13 mouse cellular contexts compared by ENCODE assay signal in genomic region chr4:148322152-148322551, GRCm38 (mm10). TPM values are rescaled to one million over a fixed set of nuclear protein-coding genes. Genes with fewer than 3 reads are reported as not detected.
DNase-seq lines count a peak whose midpoint lies in the region; ATAC-seq lines count a peak whose summit lies in the region.
"Had no signal": no experiment of that assay in that cellular context is flagged by ENCODE, and none has a peak within 500 bp of the region (broad histone marks: within the 10 kb centered on the region; RNA-seq: fewer than 3 reads in every experiment).

No protein-coding gene starts in this region.

- ATAC-seq in embryonic facial prominence, embryonic 14.5 days (ENCODE audit: low read depth): peak; percentile 78; the same call in 1 of the 2 replicates
- no peak for ATAC-seq in hindbrain, embryonic 13.5 days (ENCODE audit: low FRiP score)
- ATAC-seq in neural tube, embryonic 13.5 days (ENCODE audit: low read depth): peak; percentile 29; the same call in 1 of the 2 replicates

- H3K27ac ChIP-seq in embryonic facial prominence, embryonic 14.5 days (replicated peaks; ENCODE audit: low read depth, low read length): no peak overlapping the region
- peak overlapping the region; percentile 71 for H3K27ac ChIP-seq in hindbrain, embryonic 13.5 days
- peak overlapping the region; percentile 65 for H3K27ac ChIP-seq in neural tube, embryonic 13.5 days (replicated peaks)
- H3K27ac ChIP-seq: limb, embryonic 13.5 days had no signal

- peaks cover 5% of the 10 kb centered on the region; the same call in 1 of the 2 replicates for H3K27me3 ChIP-seq in embryonic facial prominence, embryonic 14.5 days (replicated peaks; ENCODE audit: control insufficient read depth, insufficient read depth, low read length)
- 0 out of 2 replicates have a peak, but pooled peaks cover 6% of the 10 kb centered on the region for H3K27me3 ChIP-seq in hindbrain, embryonic 13.5 days
- H3K27me3 ChIP-seq in neural tube, embryonic 13.5 days: no peaks in the 10 kb centered on the region

- H3K9ac ChIP-seq in embryonic facial prominence, embryonic 14.5 days (ENCODE audit: low read depth, low read length): no peak overlapping the region
- H3K9ac ChIP-seq in hindbrain, embryonic 13.5 days: peak overlapping the region; percentile 49; the same call in 1 of the 2 replicates
- peak overlapping the region; percentile 1; the same call in 1 of the 2 replicates for H3K9ac ChIP-seq in neural tube, embryonic 13.5 days
- H3K9ac ChIP-seq: limb, embryonic 13.5 days; lung, embryonic 14.5 days had no signal

- peaks cover 3% of the 10 kb centered on the region; the same call in 1 of the 2 replicates for H3K4me1 ChIP-seq in embryonic facial prominence, embryonic 14.5 days (ENCODE audit: control insufficient read depth, insufficient read depth, low read length)
- peaks cover 75% of the 10 kb centered on the region for H3K4me1 ChIP-seq in hindbrain, embryonic 13.5 days (replicated peaks)
- H3K4me1 ChIP-seq in neural tube, embryonic 13.5 days (replicated peaks): peaks cover 89% of the 10 kb centered on the region

- H3K4me2 ChIP-seq in embryonic facial prominence, embryonic 14.5 days (ENCODE audit: low read depth, low read length): no peak overlapping the region
- no peak overlapping the region for H3K4me2 ChIP-seq in hindbrain, embryonic 13.5 days
- H3K4me2 ChIP-seq in neural tube, embryonic 13.5 days: no peak overlapping the region
- H3K4me2 ChIP-seq: limb, embryonic 13.5 days; lung, embryonic 14.5 days had no signal

- H3K36me3 ChIP-seq in embryonic facial prominence, embryonic 14.5 days (ENCODE audit: control insufficient read depth, insufficient read depth, low read length): no peaks in the 10 kb centered on the region
- H3K36me3 ChIP-seq in hindbrain, embryonic 13.5 days: no peaks in the 10 kb centered on the region
- no peaks in the 10 kb centered on the region for H3K36me3 ChIP-seq in neural tube, embryonic 13.5 days
- H3K36me3 ChIP-seq: limb, embryonic 13.5 days had no signal

- peak; percentile 32 for DNase-seq in layer of hippocampus, adult 11-12 months (ENCODE audit: low spot score)
- DNase-seq in layer of hippocampus, adult 9-10 months (ENCODE audit: low spot score): no peak
- peak; percentile 60 for DNase-seq in embryonic facial prominence, embryonic 14.5 days (ENCODE audit: low spot score)
- DNase-seq in adrenal gland, adult (ENCODE audit: inconsistent age in 2 of 2, low spot score in 1 of 2): no peak
- DNase-seq in embryo, embryonic 11 days: no peak
- DNase-seq in spleen, adult 18-20 months: no peak
- DNase-seq: adrenal gland, adult 8-10 months; gastrocnemius, postnatal 36 days; kidney, adult 11 months; lung, embryonic 14.5 days had no signal

- WGBS in embryonic facial prominence, embryonic 14.5 days: 30% methylated on average over 10 of the region's 10 CpGs
- WGBS in hindbrain, embryonic 13.5 days: 8% methylated on average over 10 of the region's 10 CpGs
- WGBS in neural tube, embryonic 13.5 days: 6% methylated on average over 10 of the region's 10 CpGs

- H3K9me3 ChIP-seq in embryonic facial prominence, embryonic 14.5 days (ENCODE audit: control insufficient read depth, low read length): no peaks in the 10 kb centered on the region
- no peaks in the 10 kb centered on the region for H3K9me3 ChIP-seq in hindbrain, embryonic 13.5 days
- no peaks in the 10 kb centered on the region for H3K9me3 ChIP-seq in neural tube, embryonic 13.5 days
- H3K9me3 ChIP-seq: limb, embryonic 13.5 days had no signal

- H3K4me3 ChIP-seq in embryonic facial prominence, embryonic 14.5 days (ENCODE audit: low read depth, low read length): no peak overlapping the region
- no peak overlapping the region for H3K4me3 ChIP-seq in hindbrain, embryonic 13.5 days
- no peak overlapping the region for H3K4me3 ChIP-seq in neural tube, embryonic 13.5 days
- H3K4me3 ChIP-seq: limb, embryonic 13.5 days had no signal

RNA-seq across cellular contexts. Expression of gene Disp3, which starts 34.4 kb away (rescaled TPM):
- 0.15 and 0.56 TPM in 2 replicates for polyA plus RNA-seq in embryonic facial prominence, embryonic 14.5 days (2014; fragmentation: Nextera tagmentation; extraction: Ambion mirVana)
- 14.8 and 15.4 TPM in 2 replicates for polyA plus RNA-seq in hindbrain, embryonic 13.5 days (2015; fragmentation: Nextera tagmentation; extraction: Ambion mirVana)
- polyA plus RNA-seq in neural tube, embryonic 13.5 days (2015; fragmentation: Nextera tagmentation; extraction: Ambion mirVana): 16.1 and 19.1 TPM in 2 replicates

Comparison
In these comparisons a context has a peak if more than half of its experiments do, and no peak if none do; other contexts are left out.
1. DNase-seq: peak in layer of hippocampus, adult 11-12 months (single experiment) and embryonic facial prominence, embryonic 14.5 days (single experiment); none in layer of hippocampus, adult 9-10 months (single experiment), adrenal gland, adult (0 of 2), embryo, embryonic 11 days (single experiment) and spleen, adult 18-20 months (0 of 2).
2. RNA of gene Disp3, which starts 34.4 kb away (polyA plus RNA-seq): 16.1 to 19.1 TPM in neural tube, embryonic 13.5 days and 14.8 to 15.4 TPM in hindbrain, embryonic 13.5 days; 0.15 to 0.56 TPM in embryonic facial prominence, embryonic 14.5 days; every median in the first group is over 10 times any median in the second.